Mouse (Mus musculus) E14TG2a.4 (cell line): ENCODE data around the gene Zbtb40.

Source experiments
- H3K27me3 ChIP-seq: 2 replicates; pipeline ENCODE4 v1.6.1; 2014; ENCODE audit warnings: low read length, control low read depth; ENCODE audit not compliant: insufficient read depth
- H3K36me3 ChIP-seq: 2 replicates; pipeline ENCODE4 v1.6.1; 2014; ENCODE audit warnings: low read length, control low read depth; ENCODE audit not compliant: insufficient read depth
- H3K4me1 ChIP-seq: replicated peaks from 2 replicates; pipeline ENCODE4 v1.6.1; 2014; ENCODE audit warnings: low read depth, low read length, control low read depth
- H3K4me3 ChIP-seq: replicated peaks from 2 replicates; pipeline ENCODE4 v1.5.1; 2014; ENCODE audit warnings: mild to moderate bottlenecking, low read length
- H3K9me3 ChIP-seq: 2 replicates; pipeline ENCODE4 v1.6.1; 2014; ENCODE audit warnings: low read length, control low read depth
- CTCF ChIP-seq: conservative IDR thresholded peaks from 2 replicates; pipeline ENCODE4 v1.5.1; 2014; ENCODE audit warnings: low read length
- NANOG ChIP-seq: IDR thresholded peaks from 2 replicates; pipeline ENCODE4 v1.6.1; 2014; ENCODE audit warnings: borderline replicate concordance, low read length, mixed read lengths
- POU5F1 ChIP-seq: IDR thresholded peaks from 2 replicates; pipeline ENCODE4 v1.6.1; 2014; ENCODE audit warnings: low read length, borderline replicate concordance

Zbtb40 gene

DNA sequence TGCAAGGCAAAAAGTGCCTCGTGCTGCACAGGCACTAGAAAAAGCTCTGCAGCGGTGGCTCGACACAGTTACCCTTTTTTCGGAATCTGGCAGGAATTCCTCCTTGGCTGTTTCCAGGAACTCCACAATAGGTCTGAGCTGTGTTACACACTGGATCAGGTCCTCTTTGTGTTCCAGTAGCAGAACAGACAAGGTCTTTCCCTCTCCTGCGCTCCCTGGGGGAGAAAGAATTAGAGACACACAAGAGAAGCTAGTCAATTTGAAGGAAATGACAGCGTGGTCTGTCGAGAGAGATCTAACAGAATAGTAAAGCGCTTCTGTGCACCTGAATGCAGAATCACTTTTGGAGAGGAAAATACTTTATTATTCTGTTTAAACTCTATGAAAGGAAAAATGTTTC, 41.6 kb downstream of the Zbtb40 start:
- H3K4me3 ChIP-seq: no peak overlapping the region
- no peaks in the 10 kb centered on the region for H3K9me3 ChIP-seq
- peaks cover 42% of the 10 kb centered on the region for H3K36me3 ChIP-seq
- no peaks in the 10 kb centered on the region for H3K4me1 ChIP-seq
- H3K27me3 ChIP-seq: no peaks in the 10 kb centered on the region
- TF ChIP-seq CTCF (no peak), NANOG (no peak), POU5F1 (no peak)

DNA sequence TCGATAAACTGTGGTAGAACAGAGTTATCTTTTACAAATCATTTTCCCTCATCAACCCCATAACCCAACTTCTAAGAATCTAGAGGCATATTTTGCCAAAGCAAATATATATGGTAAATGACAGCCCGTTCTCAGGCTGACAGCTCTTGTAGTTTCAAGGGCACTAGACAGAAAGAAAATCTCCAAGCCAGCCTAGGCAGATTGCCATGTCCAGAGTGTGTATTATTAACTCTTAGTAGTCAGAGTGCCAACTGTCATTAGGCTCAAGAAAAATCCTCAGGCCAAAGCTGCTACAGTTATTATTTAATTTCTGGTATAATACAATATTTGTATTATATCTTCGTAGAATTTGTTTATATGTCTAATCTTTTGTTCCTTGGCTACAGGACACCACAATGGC, 46.8 kb downstream of the Zbtb40 start:
- Histone ChIP-seq H3K36me3 (peaks cover 68% of the 10 kb centered on the region), H3K27me3 (no peaks in the 10 kb centered on the region), H3K4me3 (no peak overlapping the region), H3K9me3 (no peaks in the 10 kb centered on the region), H3K4me1 (no peaks in the 10 kb centered on the region)
- TF ChIP-seq NANOG (no peak), CTCF (no peak), POU5F1 (no peak)

GRCm38 (mm10) chr4:137001020-137001419, 47.6 kb downstream of the Zbtb40 start:
- Histone ChIP-seq H3K36me3 (peaks cover 69% of the 10 kb centered on the region), H3K27me3 (no peaks in the 10 kb centered on the region)
- no peak for TF ChIP-seq CTCF
- TF ChIP-seq NANOG: no peak
- TF ChIP-seq POU5F1: no peak

DNA sequence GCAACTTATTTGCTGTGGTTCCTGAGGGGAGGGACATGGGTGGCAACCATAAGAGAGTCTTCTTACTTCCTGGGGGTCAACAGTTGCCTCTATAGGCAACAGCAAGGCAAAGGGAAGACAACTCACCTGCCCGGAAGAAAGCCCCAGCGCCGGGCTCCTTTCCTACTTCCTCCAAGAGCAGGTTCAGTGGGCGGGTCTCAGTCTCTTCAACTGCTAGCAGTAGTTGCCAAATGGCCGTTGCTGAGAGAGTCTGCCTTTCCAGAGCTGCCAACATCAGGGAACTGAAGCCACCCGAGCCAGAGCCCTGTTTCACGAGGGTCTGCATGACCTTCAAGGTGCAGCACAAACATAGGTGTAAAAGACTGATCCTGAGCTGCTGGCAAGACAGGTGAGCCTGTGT, 50.2 kb downstream of the Zbtb40 start:
- Histone ChIP-seq H3K27me3 (no peaks in the 10 kb centered on the region), H3K4me3 (no peak overlapping the region), H3K9me3 (no peaks in the 10 kb centered on the region), H3K4me1 (peaks cover 7% of the 10 kb centered on the region), H3K36me3 (peaks cover 85% of the 10 kb centered on the region)
- TF ChIP-seq NANOG: no peak
- no peak for TF ChIP-seq CTCF
- TF ChIP-seq POU5F1: no peak

More at GRCm38 (mm10) chr4:137001020-137001419, 47.6 kb downstream of the Zbtb40 start:
- Histone ChIP-seq H3K4me3 (no peak overlapping the region), H3K4me1 (no peaks in the 10 kb centered on the region), H3K9me3 (no peaks in the 10 kb centered on the region)

DNA sequence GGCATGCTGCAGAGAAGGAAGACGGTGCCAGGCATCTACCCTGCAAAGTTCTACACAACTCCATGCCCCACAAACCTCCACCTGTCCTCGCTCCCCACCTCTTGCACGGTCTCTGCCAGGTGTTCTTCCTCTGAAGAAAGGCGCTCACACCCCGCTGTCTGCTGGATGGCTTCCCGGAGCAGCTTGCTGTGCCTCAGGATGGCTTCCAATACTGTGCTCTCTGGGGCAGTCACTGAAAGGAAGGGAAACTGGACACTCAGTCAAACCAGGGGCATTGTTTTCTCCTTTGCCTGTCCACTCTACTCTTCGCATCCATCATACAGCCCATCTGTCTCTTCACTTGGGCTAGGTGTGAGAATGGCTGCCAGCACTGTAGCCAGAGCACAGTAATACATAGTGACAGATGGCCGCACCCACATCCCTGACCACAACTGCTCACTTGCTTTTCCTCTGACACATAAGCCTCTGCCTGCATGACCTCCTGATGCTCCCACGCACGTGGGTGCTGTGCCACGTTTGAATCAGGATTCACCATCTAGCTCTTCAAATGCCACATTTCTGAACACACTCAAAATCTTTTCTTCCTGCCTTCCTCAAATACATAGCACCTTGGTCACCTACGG, 50.8 kb downstream of the Zbtb40 start:
- H3K9me3 ChIP-seq: no peaks in the 10 kb centered on the region
- peaks cover 7% of the 10 kb centered on the region for H3K4me1 ChIP-seq
- peaks cover 91% of the 10 kb centered on the region for H3K36me3 ChIP-seq
- no peak for TF ChIP-seq POU5F1
- H3K27me3 ChIP-seq: no peaks in the 10 kb centered on the region
- H3K4me3 ChIP-seq: no peak overlapping the region

DNA sequence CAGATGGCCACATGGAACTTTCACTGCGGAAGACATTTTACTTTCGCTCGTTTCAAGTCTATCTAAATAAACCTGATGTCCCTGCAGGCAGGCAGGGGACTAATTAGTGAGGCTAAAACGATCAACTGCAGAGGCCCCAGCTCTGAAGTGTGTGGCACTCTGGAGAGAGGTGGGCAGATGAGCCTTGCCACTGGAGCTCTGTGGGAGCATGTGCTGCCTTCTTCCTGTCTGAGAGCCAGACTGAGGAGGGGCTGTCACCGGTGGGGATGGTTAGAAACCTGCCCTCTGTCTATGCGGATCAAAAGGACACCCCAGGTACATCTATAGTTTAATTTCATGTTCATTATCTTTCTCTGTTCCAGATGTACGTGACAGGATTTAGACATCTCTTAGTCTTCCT, 51.7 kb downstream of the Zbtb40 start:
- Histone ChIP-seq H3K27me3 (no peaks in the 10 kb centered on the region), H3K4me3 (no peak overlapping the region), H3K4me1 (peaks cover 7% of the 10 kb centered on the region), H3K9me3 (no peaks in the 10 kb centered on the region), H3K36me3 (peaks cover 96% of the 10 kb centered on the region)
- TF ChIP-seq CTCF (no peak), POU5F1 (no peak), NANOG (no peak)

- peaks cover 7% of the 10 kb centered on the region for H3K4me1 ChIP-seq
- no peaks in the 10 kb centered on the region for H3K9me3 ChIP-seq
- H3K36me3 ChIP-seq: peaks cover 99% of the 10 kb centered on the region
- TF ChIP-seq CTCF (no peak), POU5F1 (no peak), NANOG (no peak)
- H3K27me3 ChIP-seq: no peaks in the 10 kb centered on the region
- H3K4me3 ChIP-seq: no peak overlapping the region
Observed at GRCm38 (mm10) chr4:136995361-136995760, 53.2 kb downstream of the Zbtb40 start.

DNA sequence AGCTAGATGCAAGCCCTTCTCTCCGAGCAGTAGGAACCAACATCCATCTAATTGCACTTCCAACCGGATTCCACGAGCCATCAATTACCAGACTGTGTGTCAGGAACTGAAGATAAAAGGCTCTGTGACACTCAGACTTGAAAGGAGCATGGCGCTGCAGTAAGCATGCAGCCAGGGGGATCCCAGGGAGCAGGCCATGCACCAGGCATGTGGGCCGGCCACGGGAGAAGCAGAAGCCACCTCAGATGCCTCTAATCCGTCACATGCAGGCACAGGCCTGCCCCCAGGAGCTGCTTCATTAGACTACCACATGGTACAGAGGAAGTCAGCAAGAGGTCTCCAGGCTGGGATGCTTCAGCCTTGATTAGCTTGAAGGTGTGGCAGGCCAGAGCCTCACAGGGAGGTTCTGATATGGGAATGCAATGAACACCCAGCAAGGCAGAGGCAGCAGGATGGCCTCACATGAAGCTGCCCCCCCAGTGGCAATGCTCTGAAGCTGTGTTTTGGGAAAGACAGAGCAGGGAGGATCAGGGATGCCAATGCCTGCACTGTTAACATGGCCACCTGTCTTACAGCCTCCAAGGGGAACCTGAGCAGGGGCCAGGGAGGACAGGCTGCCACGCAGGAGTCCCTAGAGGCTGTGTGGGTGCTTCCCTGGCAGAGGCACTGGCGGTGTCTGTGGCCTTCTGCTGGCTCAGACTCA, 66.5 kb downstream of the Zbtb40 start:
- TF ChIP-seq CTCF: no peak
- no peak for TF ChIP-seq POU5F1
- TF ChIP-seq NANOG: no peak
- Histone ChIP-seq H3K27me3 (0 out of 2 replicates have a peak, but pooled peaks cover 2% of the 10 kb centered on the region), H3K4me1 (peaks cover 40% of the 10 kb centered on the region), H3K9me3 (no peaks in the 10 kb centered on the region), H3K36me3 (peaks cover 41% of the 10 kb centered on the region), H3K4me3 (no peak overlapping the region)
